Mouse (Mus musculus) spleen, adult 2 months (tissue): Measurements from ENCODE around the gene Arfgap1.

Source experiments
- CTCF ChIP-seq: fragments of 200-500 bp; IDR thresholded peaks from 2 replicates; pipeline ENCODE4 v1.5.1; 2011; ENCODE audit warnings: mild to moderate bottlenecking, inconsistent platforms; ENCODE audit not compliant: insufficient read depth, insufficient read length, insufficient replicate concordance; ENCODE audit errors: extremely low read depth
- POLR2A ChIP-seq: fragments of 200-500 bp; IDR thresholded peaks from 2 replicates; pipeline ENCODE4 v1.6.1; 2011; ENCODE audit warnings: low read depth, low read length, inconsistent platforms

- no peak for TF ChIP-seq POLR2A
- TF ChIP-seq CTCF: no peak
Measured at GRCm38 (mm10) chr2:180949947-180950346, 17.1 kb upstream of the Arfgap1 start.
